Mouse (Mus musculus): Measurements from ENCODE around the gene Slc27a4. TPM values are rescaled to one million over a fixed set of nuclear protein-coding genes. Genes with fewer than 3 reads are reported as not detected.

Gene Slc27a4
- polyA plus RNA-seq, 1 experiment from 2014 or later, result 15.9 TPM

DNA sequence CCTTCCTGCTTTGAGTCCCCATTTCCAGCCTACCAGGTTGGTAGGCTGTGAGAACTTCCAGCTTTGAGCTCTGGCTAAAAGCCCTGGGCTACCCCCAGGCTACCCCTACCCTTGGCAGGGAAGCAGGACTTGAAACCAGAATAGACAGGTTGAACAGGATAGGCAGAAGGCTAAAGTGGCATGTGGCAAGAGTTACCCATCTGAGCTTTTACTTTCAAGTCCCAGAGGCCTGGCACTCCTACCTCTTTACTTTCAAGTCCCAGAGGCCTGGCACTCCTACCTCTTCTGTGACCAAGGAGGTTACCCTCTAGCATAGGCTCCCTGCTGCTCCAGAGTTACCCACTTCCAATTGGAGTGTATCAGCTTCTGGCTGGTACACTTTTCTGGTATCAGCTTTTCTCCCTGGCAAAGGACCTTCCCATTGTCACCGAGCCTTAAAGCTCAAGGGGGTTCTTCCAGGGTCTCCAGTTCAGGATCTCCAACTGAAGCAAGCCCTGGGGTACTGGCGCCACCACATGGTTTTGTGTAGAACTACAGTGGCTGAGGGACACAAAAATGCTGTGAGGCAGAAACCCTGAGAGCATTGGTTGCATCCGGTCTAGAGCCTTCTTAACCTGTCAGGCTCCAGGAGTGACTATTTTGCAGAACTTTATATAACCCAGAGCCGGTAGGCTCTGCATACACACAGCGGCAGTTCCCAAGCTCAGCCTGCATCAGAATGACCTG is 56.5 kb downstream of the Slc27a4 start:
- Histone ChIP-seq H3K9ac (ENCODE audit: low read length) (no peak overlapping the region), H3K9me3 (ENCODE audit: control insufficient read depth, low read length) (no peaks in the 10 kb centered on the region), H3K4me2 (no peak overlapping the region), H3K4me1 (ENCODE audit: control insufficient read depth, insufficient read depth, low read length) (peaks cover 51% of the 10 kb centered on the region), H3K4me3 (ENCODE audit: low read depth, low read length) (no peak overlapping the region), H3K27ac (ENCODE audit: low read depth, low read length) (no peak overlapping the region; the same call in 1 of the 2 replicates), H3K27me3 (ENCODE audit: control insufficient read depth, insufficient read depth, low read length) (no peaks in the 10 kb centered on the region), H3K36me3 (ENCODE audit: control insufficient read depth, insufficient read depth, low read length) (no peaks in the 10 kb centered on the region)
- WGBS, result 11% methylated on average over 5 of the region's 5 CpGs
- DNase-seq (ENCODE audit: low spot score, missing footprints) (peak; percentile 98), ATAC-seq (ENCODE audit: low FRiP score) (peak; percentile 30; the same call in 1 of the 2 replicates)

GRCm38 (mm10) chr2:29865125-29865524 is 62.7 kb downstream of the Slc27a4 start:
- no peaks in the 10 kb centered on the region for H3K27me3 ChIP-seq (ENCODE audit: control insufficient read depth, insufficient read depth, low read length)
- WGBS, result 81% methylated on average over 4 of the region's 4 CpGs
- H3K4me3 ChIP-seq (ENCODE audit: low read depth, low read length), result no peak overlapping the region
- no peaks in the 10 kb centered on the region for H3K36me3 ChIP-seq (ENCODE audit: control insufficient read depth, insufficient read depth, low read length)
- ATAC-seq (ENCODE audit: low FRiP score) (no peak), DNase-seq (ENCODE audit: low spot score, missing footprints) (peak; percentile 59)
- H3K4me2 ChIP-seq, result no peak overlapping the region
- no peak overlapping the region for H3K27ac ChIP-seq (ENCODE audit: low read depth, low read length)
- H3K9me3 ChIP-seq (ENCODE audit: control insufficient read depth, low read length), result no peaks in the 10 kb centered on the region
- peaks cover 10% of the 10 kb centered on the region for H3K4me1 ChIP-seq (ENCODE audit: control insufficient read depth, insufficient read depth, low read length)
- H3K9ac ChIP-seq (ENCODE audit: low read length), result no peak overlapping the region

Small RNA genes lying within 50 kb of the gene (microRNA-seq; reads per million reads assigned to microRNA genes)
- not detected for gene Mir219a-2
- gene Mir219b, result not detected

Other genes with a start within 250 kb of the Slc27a4 start
- gene Rapgef1, start 182.9 kb upstream of the Slc27a4 start, polyA plus RNA-seq (2014; fragmentation: Nextera tagmentation; extraction: Ambion mirVana), result 12.4 and 15.6 TPM in 2 replicates
- gene Gm13420, start 50.9 kb upstream of the Slc27a4 start, polyA plus RNA-seq (2014; fragmentation: Nextera tagmentation; extraction: Ambion mirVana), result not detected in 2 replicates
- not detected in 2 replicates for gene Gm13547, start 43.3 kb upstream of the Slc27a4 start, polyA plus RNA-seq (2014; fragmentation: Nextera tagmentation; extraction: Ambion mirVana)
- 32.1 and 35.3 TPM in 2 replicates for gene Coq4, start 15.1 kb upstream of the Slc27a4 start, polyA plus RNA-seq (2014; fragmentation: Nextera tagmentation; extraction: Ambion mirVana)
- gene Trub2, start 14.1 kb upstream of the Slc27a4 start, polyA plus RNA-seq (2014; fragmentation: Nextera tagmentation; extraction: Ambion mirVana), result 25.9 and 29.1 TPM in 2 replicates
- gene Urm1, start 17.4 kb downstream of the Slc27a4 start, polyA plus RNA-seq (2014; fragmentation: Nextera tagmentation; extraction: Ambion mirVana), result 18.5 and 21.5 TPM in 2 replicates
- 13.4 and 14.0 TPM in 2 replicates for gene Cercam, start 66.5 kb downstream of the Slc27a4 start, polyA plus RNA-seq (2014; fragmentation: Nextera tagmentation; extraction: Ambion mirVana)
- gene Odf2, start 86.6 kb downstream of the Slc27a4 start, polyA plus RNA-seq (2014; fragmentation: Nextera tagmentation; extraction: Ambion mirVana), result 79.4 and 86.7 TPM in 2 replicates
- gene Gle1, start 132.8 kb downstream of the Slc27a4 start, polyA plus RNA-seq (2014; fragmentation: Nextera tagmentation; extraction: Ambion mirVana), result 52.5 and 57.4 TPM in 2 replicates
- 136 and 144 TPM in 2 replicates for gene Sptan1, start 162.9 kb downstream of the Slc27a4 start, polyA plus RNA-seq (2014; fragmentation: Nextera tagmentation; extraction: Ambion mirVana)
- 25.5 and 25.9 TPM in 2 replicates for gene Wdr34, start 246.2 kb downstream of the Slc27a4 start, polyA plus RNA-seq (2014; fragmentation: Nextera tagmentation; extraction: Ambion mirVana)

All from midbrain, embryonic 11.5 days (tissue).